Mouse (Mus musculus) WW6 (cell line): ENCODE measurements around the gene Unkl.

Experiments used
- DNase-seq: peaks from one replicate; pipeline ENCODE4 v3.0.0-alpha.2; 2013; ENCODE audit warnings: low read depth, low spot score

The Unkl gene

GRCm38 (mm10) chr17:25255110-25255509 is 66.9 kb downstream of the Unkl start:
- DNase-seq, result no peak

- no peak for DNase-seq
Measured at GRCm38 (mm10) chr17:25256140-25256754, 68.0 kb downstream of the Unkl start, which contains the start of gene Baiap3. TSS of gene Baiap3 (minus strand) at chr17:25256364.

GRCm38 (mm10) chr17:25257804-25258261 is 69.6 kb downstream of the Unkl start:
- no peak for DNase-seq

- no peak for DNase-seq
Measured at GRCm38 (mm10) chr17:25264453-25264852, 76.3 kb downstream of the Unkl start.

GRCm38 (mm10) chr17:25270795-25271335 is 82.7 kb downstream of the Unkl start:
- DNase-seq, result no peak

- DNase-seq, result no peak
Measured at GRCm38 (mm10) chr17:25272326-25272725, 84.1 kb downstream of the Unkl start.

GRCm38 (mm10) chr17:25272951-25273705 is 84.9 kb downstream of the Unkl start:
- no peak for DNase-seq

- DNase-seq, result peak; percentile 94
Measured at GRCm38 (mm10) chr17:25273706-25274501, 85.7 kb downstream of the Unkl start.

- no peak for DNase-seq
Measured at GRCm38 (mm10) chr17:25274571-25275346, 86.6 kb downstream of the Unkl start, which contains the start of gene Ube2i. TSS of gene Ube2i (minus strand) at chr17:25274622.

- DNase-seq, result no peak
Measured at GRCm38 (mm10) chr17:25275833-25276232, 87.6 kb downstream of the Unkl start.

GRCm38 (mm10) chr17:25282133-25282532 is 93.9 kb downstream of the Unkl start:
- peak; percentile 65 for DNase-seq
